Mouse (Mus musculus) forebrain, embryonic 14.5 days (tissue): ENCODE measurements at regions not wholly inside any gene's neighbourhood (a gene's known extent, or its start where the extent isn't known, plus 50 kb on each side); places are given as distances from the start of the nearest gene placed in this dataset.

ENCODE experiments used
- ATAC-seq: fragments of 200-750 bp; cut with Nextera tagmentation; 2 replicates; pipeline ENCODE4 v1.8.0; 2017; ENCODE audit warnings: mild to moderate bottlenecking, moderate library complexity
- DNase-seq: peaks from one replicate; pipeline ENCODE4 v3.0.0-alpha.2; 2015; ENCODE audit warnings: low spot score
- H3K27ac ChIP-seq: fragments of 300-500 bp; sonication (generic); 2 replicates; pipeline ENCODE4 v1.5.1; 2014; ENCODE audit warnings: low read depth, mild to moderate bottlenecking, control low read depth, low read length, moderate library complexity
- H3K27me3 ChIP-seq: fragments of 300-500 bp; sonication (generic); replicated peaks from 2 replicates; pipeline ENCODE4 v1.6.1; 2014; ENCODE audit warnings: low read length, control low read depth, mixed read lengths; ENCODE audit not compliant: control insufficient read depth, insufficient read depth
- H3K36me3 ChIP-seq: fragments of 300-500 bp; sonication (generic); 2 replicates; pipeline ENCODE4 v1.6.1; 2014; ENCODE audit warnings: low read length, control low read depth; ENCODE audit not compliant: control insufficient read depth, insufficient read depth
- H3K4me1 ChIP-seq: fragments of 300-500 bp; sonication (generic); 2 replicates; pipeline ENCODE4 v1.6.1; 2014; ENCODE audit warnings: antibody characterized with exemption, low read length, control low read depth; ENCODE audit not compliant: control insufficient read depth, insufficient read depth
- H3K4me2 ChIP-seq: fragments of 300-500 bp; sonication (generic); 2 replicates; pipeline ENCODE4 v1.6.1; 2014; ENCODE audit warnings: mild to moderate bottlenecking, control low read depth, low read length
- H3K4me3 ChIP-seq: fragments of 300-500 bp; sonication (generic); 2 replicates; pipeline ENCODE4 v1.5.1; 2014; ENCODE audit warnings: low read depth, low read length, control low read depth
- H3K9ac ChIP-seq: fragments of 300-500 bp; sonication (generic); 2 replicates; pipeline ENCODE4 v1.6.1; 2014; ENCODE audit warnings: mild to moderate bottlenecking, low read length, control low read depth, moderate library complexity
- H3K9me3 ChIP-seq: fragments of 300-500 bp; sonication (generic); replicated peaks from 2 replicates; pipeline ENCODE4 v1.6.1; 2016; ENCODE audit warnings: low read length, control low read depth, mixed read lengths; ENCODE audit not compliant: control insufficient read depth
- WGBS: fragments of 180-500 bp; shearing (Covaris S2); extraction: QIAGEN DNeasy Blood & Tissue Kit; methylation state at CpG from one replicate; pipeline ENCODE4 v1.1.7; 2014; 5-methylcytosine and 5-hydroxymethylcytosine counted together

DNA sequence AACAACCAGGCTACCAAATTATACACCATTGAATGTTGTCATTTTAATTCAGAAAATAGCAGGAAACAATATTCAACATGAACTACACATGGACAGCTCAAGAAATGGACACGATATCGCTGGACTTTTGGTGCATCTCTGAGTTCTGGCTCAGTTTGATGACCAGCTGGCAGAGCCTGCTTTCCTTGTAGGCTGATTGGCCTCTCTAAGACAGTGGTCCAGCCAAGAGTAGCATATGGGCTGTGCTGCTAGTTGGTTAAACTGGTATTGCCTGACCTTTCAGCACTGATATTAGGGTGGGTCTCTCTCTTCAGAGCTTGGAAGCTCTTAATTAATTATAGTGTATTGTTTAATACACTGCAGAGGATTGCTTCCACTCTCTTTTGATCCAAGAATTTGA, 705.8 kb upstream of the Ddx18 start:
- ATAC-seq, result no peak
- H3K27me3 ChIP-seq, result no peaks in the 10 kb centered on the region
- no peaks in the 10 kb centered on the region for H3K4me1 ChIP-seq
- H3K36me3 ChIP-seq, result no peaks in the 10 kb centered on the region
- H3K9ac ChIP-seq, result no peak overlapping the region
- no peak overlapping the region for H3K4me3 ChIP-seq
- H3K27ac ChIP-seq, result no peak overlapping the region
- H3K9me3 ChIP-seq, result no peaks in the 10 kb centered on the region
- no peak for DNase-seq
- 97% methylated on average over 2 of the region's 2 CpGs for WGBS
- H3K4me2 ChIP-seq, result no peak overlapping the region

- DNase-seq (peak; percentile 63), ATAC-seq (peak; percentile 40; the same call in 1 of the 2 replicates)
- H3K4me2 ChIP-seq, result no peak overlapping the region
- H3K4me3 ChIP-seq, result no peak overlapping the region
- no peaks in the 10 kb centered on the region for H3K9me3 ChIP-seq
- H3K9ac ChIP-seq, result no peak overlapping the region
- H3K4me1 ChIP-seq, result no peaks in the 10 kb centered on the region
- no peak overlapping the region for H3K27ac ChIP-seq
- WGBS, result 69% methylated on average over 2 of the region's 2 CpGs
- no peaks in the 10 kb centered on the region for H3K27me3 ChIP-seq
- no peaks in the 10 kb centered on the region for H3K36me3 ChIP-seq
These were observed 675.2 kb upstream of the Ddx18 start for GRCm38 (mm10) chr1:122243031-122243430.

DNA sequence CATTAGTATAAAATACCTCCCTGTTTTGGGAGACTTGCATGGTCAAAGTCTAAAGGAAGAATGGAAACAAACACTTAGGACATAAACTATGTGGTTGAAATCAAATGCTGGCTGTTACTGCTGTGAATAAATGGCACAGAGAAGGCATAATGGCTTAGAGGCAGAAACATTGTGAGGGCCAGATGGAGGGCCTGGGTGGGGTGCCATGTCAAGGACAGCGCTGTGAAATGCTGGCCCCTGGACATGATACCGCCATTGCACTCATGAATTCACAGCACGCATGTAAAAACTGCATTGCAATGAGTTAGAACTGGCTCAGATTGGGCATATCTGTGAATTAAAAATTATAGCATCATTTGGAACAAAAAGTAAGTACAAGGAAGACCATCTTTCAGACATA, 673.7 kb upstream of the Ddx18 start:
- no peaks in the 10 kb centered on the region for H3K4me1 ChIP-seq
- 93% methylated on average over 3 of the region's 3 CpGs for WGBS
- no peak overlapping the region for H3K27ac ChIP-seq
- no peaks in the 10 kb centered on the region for H3K27me3 ChIP-seq
- H3K9me3 ChIP-seq, result no peaks in the 10 kb centered on the region
- DNase-seq (no peak), ATAC-seq (no peak)
- H3K4me3 ChIP-seq, result no peak overlapping the region
- no peak overlapping the region for H3K9ac ChIP-seq
- no peaks in the 10 kb centered on the region for H3K36me3 ChIP-seq
- no peak overlapping the region for H3K4me2 ChIP-seq

DNA sequence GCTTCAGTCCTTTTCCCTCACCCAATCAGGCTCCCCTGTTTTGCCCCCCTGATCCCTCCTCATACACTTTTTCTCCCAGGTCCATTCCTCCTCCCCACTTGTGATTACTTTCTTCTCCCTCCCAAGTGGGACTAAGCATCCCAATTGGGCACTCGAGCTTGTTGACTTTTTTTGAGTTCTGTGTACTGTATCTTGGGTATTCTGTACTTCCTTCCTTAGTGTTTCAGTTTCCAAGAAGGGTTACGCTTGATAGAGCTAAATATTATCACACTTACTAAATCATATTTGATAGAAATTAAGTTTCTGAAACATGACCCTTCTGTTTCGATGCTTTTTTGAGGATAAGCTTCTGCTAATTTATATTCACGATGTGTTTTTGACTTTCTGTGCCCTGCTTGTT, 662.7 kb upstream of the Ddx18 start:
- ATAC-seq, result no peak
- H3K4me3 ChIP-seq, result no peak overlapping the region
- H3K27me3 ChIP-seq, result no peaks in the 10 kb centered on the region
- H3K36me3 ChIP-seq, result no peaks in the 10 kb centered on the region
- H3K4me2 ChIP-seq, result no peak overlapping the region
- H3K4me1 ChIP-seq, result no peaks in the 10 kb centered on the region
- DNase-seq, result no peak
- no peaks in the 10 kb centered on the region for H3K9me3 ChIP-seq
- no peak overlapping the region for H3K9ac ChIP-seq
- no peak overlapping the region for H3K27ac ChIP-seq
- WGBS, result 84% methylated on average over 4 of the region's 4 CpGs

- no peak overlapping the region for H3K9ac ChIP-seq
- WGBS, result 44% methylated on average over 2 of the region's 2 CpGs
- no peaks in the 10 kb centered on the region for H3K9me3 ChIP-seq
- H3K36me3 ChIP-seq, result no peaks in the 10 kb centered on the region
- no peak overlapping the region for H3K4me2 ChIP-seq
- DNase-seq (peak; percentile 83), ATAC-seq (peak; percentile 77)
- no peak overlapping the region for H3K4me3 ChIP-seq
- H3K4me1 ChIP-seq, result no peaks in the 10 kb centered on the region
- H3K27me3 ChIP-seq, result no peaks in the 10 kb centered on the region
- no peak overlapping the region for H3K27ac ChIP-seq
These were observed 644.7 kb upstream of the Ddx18 start for GRCm38 (mm10) chr1:122212484-122212883.

DNA sequence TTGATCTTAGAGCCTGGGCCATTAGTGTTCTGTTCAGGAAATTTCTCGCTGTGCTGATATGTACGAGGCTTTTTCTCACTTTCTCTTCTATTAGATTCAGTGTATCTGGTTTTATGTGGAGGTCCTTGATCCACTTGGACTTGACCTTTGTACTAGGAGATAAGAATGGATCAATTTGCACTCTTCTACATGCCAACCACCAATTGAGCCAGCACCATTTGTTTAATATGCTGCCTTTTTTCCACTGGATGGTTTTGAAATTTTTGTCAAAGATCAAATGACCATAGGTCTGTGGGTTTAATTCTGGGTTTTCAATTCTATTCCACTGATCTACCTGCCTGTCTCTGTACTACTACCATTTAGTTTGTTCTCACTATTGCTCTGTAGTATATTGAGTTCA, 640.8 kb upstream of the Ddx18 start:
- 91% methylated on average over 2 of the region's 2 CpGs for WGBS
- no peak overlapping the region for H3K9ac ChIP-seq

GRCm38 (mm10) chr1:122169547-122169946, 601.8 kb upstream of the Ddx18 start:
- H3K36me3 ChIP-seq, result no peaks in the 10 kb centered on the region
- H3K4me1 ChIP-seq, result no peaks in the 10 kb centered on the region
- no peak overlapping the region for H3K4me3 ChIP-seq
- no peak overlapping the region for H3K4me2 ChIP-seq
- H3K27me3 ChIP-seq, result no peaks in the 10 kb centered on the region
- ATAC-seq, result no peak
- H3K9me3 ChIP-seq, result no peaks in the 10 kb centered on the region
- H3K27ac ChIP-seq, result no peak overlapping the region
- no peak for DNase-seq
- no peak overlapping the region for H3K9ac ChIP-seq
- WGBS, result 82% methylated on average over 2 of the region's 2 CpGs

More for the DNA sequence above, 640.8 kb upstream of the Ddx18 start:
- Histone ChIP-seq H3K27ac (no peak overlapping the region), H3K9me3 (no peaks in the 10 kb centered on the region), H3K4me1 (no peaks in the 10 kb centered on the region), H3K36me3 (no peaks in the 10 kb centered on the region), H3K27me3 (no peaks in the 10 kb centered on the region), H3K4me2 (no peak overlapping the region), H3K4me3 (no peak overlapping the region)
- no peak for DNase-seq
- no peak for ATAC-seq

DNA sequence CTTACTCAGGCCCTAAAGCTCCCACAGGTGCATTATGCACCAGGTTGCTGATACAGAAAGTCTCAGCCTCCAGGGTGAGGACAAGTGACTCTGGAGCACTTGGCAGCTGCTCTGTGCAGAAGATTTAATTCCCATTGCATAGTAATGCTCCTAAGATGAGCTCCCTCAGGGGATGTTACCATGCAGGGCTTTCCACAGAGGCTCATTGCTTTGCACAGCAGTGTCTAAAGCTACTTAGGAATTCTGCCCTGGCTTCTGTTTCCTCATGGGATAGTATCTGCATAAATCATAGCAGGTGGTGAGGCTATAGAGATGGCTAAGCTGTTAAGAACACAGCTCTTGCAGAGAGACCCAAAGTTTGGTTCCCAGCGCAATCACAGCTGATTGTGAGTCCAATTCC, 594.0 kb upstream of the Ddx18 start:
- Histone ChIP-seq H3K9ac (no peak overlapping the region), H3K27me3 (no peaks in the 10 kb centered on the region), H3K27ac (no peak overlapping the region), H3K36me3 (no peaks in the 10 kb centered on the region), H3K9me3 (no peaks in the 10 kb centered on the region), H3K4me1 (no peaks in the 10 kb centered on the region), H3K4me2 (no peak overlapping the region), H3K4me3 (no peak overlapping the region)
- WGBS, result 91% methylated on average over 1 of the region's 1 CpGs
- DNase-seq, result no peak
- ATAC-seq, result no peak

GRCm38 (mm10) chr1:122141362-122141761, 573.6 kb upstream of the Ddx18 start:
- H3K4me3 ChIP-seq, result no peak overlapping the region
- no peaks in the 10 kb centered on the region for H3K4me1 ChIP-seq
- peak; percentile 60 for DNase-seq
- no peak for ATAC-seq
- H3K36me3 ChIP-seq, result no peaks in the 10 kb centered on the region
- no peaks in the 10 kb centered on the region for H3K9me3 ChIP-seq
- no peaks in the 10 kb centered on the region for H3K27me3 ChIP-seq
- no peak overlapping the region for H3K4me2 ChIP-seq
- H3K27ac ChIP-seq, result no peak overlapping the region
- H3K9ac ChIP-seq, result no peak overlapping the region

GRCm38 (mm10) chr1:122123954-122124353, 556.2 kb upstream of the Ddx18 start:
- no peaks in the 10 kb centered on the region for H3K36me3 ChIP-seq
- no peak overlapping the region for H3K27ac ChIP-seq
- H3K9me3 ChIP-seq, result no peaks in the 10 kb centered on the region
- DNase-seq (peak; percentile 24), ATAC-seq (no peak)
- H3K4me1 ChIP-seq, result no peaks in the 10 kb centered on the region
- no peak overlapping the region for H3K4me2 ChIP-seq
- WGBS, result 71% methylated on average over 4 of the region's 4 CpGs
- no peak overlapping the region for H3K9ac ChIP-seq
- H3K27me3 ChIP-seq, result no peaks in the 10 kb centered on the region
- H3K4me3 ChIP-seq, result no peak overlapping the region
